Mouse (Mus musculus) thymus, adult 2 months (tissue): ENCODE results near the gene Chpf.

ENCODE experiments used
- CTCF ChIP-seq: fragments of 200-500 bp; IDR thresholded peaks from 2 replicates; pipeline ENCODE4 v1.5.1; 2012; ENCODE audit warnings: mild to moderate bottlenecking, control low read depth, low read length, moderate library complexity, borderline replicate concordance; ENCODE audit not compliant: control insufficient read depth, poor library complexity, insufficient read depth; ENCODE audit errors: extremely low read depth
- POLR2A ChIP-seq: fragments of 200-500 bp; IDR thresholded peaks from 2 replicates; pipeline ENCODE4 v1.6.1; 2012; ENCODE audit warnings: mild to moderate bottlenecking, low read length, control low read depth, moderate library complexity; ENCODE audit not compliant: control insufficient read depth, poor library complexity, insufficient read depth; ENCODE audit errors: extremely low read depth

DNA sequence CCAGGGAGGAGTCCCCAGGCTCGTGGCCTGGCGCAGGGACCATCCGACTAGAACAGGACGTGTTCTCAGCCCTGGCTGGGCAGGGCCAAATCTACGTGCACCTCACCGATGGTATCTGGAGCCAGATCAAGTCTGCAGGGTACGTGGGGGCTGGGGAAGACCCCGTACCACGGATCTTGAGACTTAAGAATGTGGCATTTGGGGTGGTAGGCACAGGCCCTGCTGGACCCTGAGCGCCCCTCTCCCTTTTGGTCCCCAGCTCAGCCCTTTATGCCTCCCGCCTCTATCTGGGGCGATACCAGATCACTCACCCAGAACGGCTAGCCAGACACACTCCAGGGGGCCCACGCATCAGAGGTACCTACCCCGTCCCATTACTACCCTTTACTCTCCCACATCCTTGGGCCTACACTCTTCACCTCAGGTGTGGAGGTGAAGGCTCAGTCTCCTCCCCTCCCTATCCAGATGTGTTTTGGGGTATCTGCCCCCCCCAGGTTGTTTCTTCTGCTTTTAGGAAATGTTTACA is 37.6 kb downstream of the Chpf start:
- TF ChIP-seq CTCF = no peak
- no peak for TF ChIP-seq POLR2A
